In the genomic region with DNA sequence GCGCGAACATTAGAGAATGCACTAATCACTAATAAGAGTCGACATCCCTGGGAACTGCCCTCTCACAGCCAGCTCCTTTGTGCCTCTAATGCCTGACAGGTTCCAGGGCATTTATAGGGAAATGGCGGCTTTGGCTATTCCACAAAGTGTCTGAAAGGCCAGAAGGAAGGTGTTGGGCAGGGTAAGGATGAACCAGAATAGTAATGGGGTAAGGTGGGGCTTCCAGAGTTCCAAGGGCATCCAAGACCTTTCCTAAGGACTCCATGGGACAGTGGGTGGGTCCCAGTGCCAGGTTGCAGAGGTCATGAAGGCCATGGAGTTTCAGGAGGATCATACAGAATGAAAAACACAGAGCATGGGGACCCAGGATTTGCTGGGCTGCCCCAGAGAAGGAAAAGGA, we compare ENCODE assay signal across 18 mouse cellular contexts. TPM values are rescaled to one million over a fixed set of nuclear protein-coding genes. Genes with fewer than 3 reads are reported as not detected.
DNase-seq lines count a peak whose midpoint lies in the region; ATAC-seq lines count a peak whose summit lies in the region.
"Had no signal": no experiment of that assay in that cellular context is flagged by ENCODE, and none has a peak within 500 bp of the region (broad histone marks: within the 10 kb centered on the region; RNA-seq: fewer than 3 reads in every experiment).

No protein-coding gene starts in this region.

- WGBS in heart, embryonic 10.5 days: 65% methylated on average over 4 of the region's 4 CpGs
- WGBS in midbrain, embryonic 12.5 days: 55% methylated on average over 4 of the region's 4 CpGs
- WGBS in midbrain, embryonic 11.5 days: 55% methylated on average over 4 of the region's 4 CpGs
- 52% methylated on average over 4 of the region's 4 CpGs for WGBS in embryonic facial prominence, embryonic 12.5 days
- 65% methylated on average over 4 of the region's 4 CpGs for WGBS in limb, embryonic 12.5 days

- ATAC-seq in midbrain, embryonic 12.5 days (ENCODE audit: low FRiP score, low read depth): no peak
- no peak for ATAC-seq in midbrain, embryonic 11.5 days (ENCODE audit: low FRiP score)
- ATAC-seq in embryonic facial prominence, embryonic 12.5 days (ENCODE audit: insufficient number of reproducible peaks, insufficient read depth, low FRiP score, low TSS enrichment): no peak
- no peak for ATAC-seq in limb, embryonic 12.5 days (ENCODE audit: insufficient number of reproducible peaks, insufficient read depth, low FRiP score, low TSS enrichment, low read depth)
- ATAC-seq: midbrain, embryonic 15.5 days; Patski had no signal

- DNase-seq in heart, embryonic 10.5 days (ENCODE audit: low spot score): no peak
- no peak for DNase-seq in heart, postnatal 25 days (ENCODE audit: low spot score)
- no peak for DNase-seq in midbrain, embryonic 11.5 days (ENCODE audit: low spot score, missing footprints)
- DNase-seq in thymus, postnatal 36 days: no peak
- DNase-seq in left cerebral cortex, postnatal 14 days (ENCODE audit: low spot score in 2 of 2): no peak
- DNase-seq: adrenal gland, postnatal 10 days; heart, adult 18-20 months; kidney, postnatal 25 days; lung, postnatal 14 days; thymus, postnatal 25 days had no signal

- peaks cover 39% of the 10 kb centered on the region for H3K4me1 ChIP-seq in heart, embryonic 10.5 days
- peaks cover 32% of the 10 kb centered on the region for H3K4me1 ChIP-seq in midbrain, embryonic 12.5 days
- peaks cover 21% of the 10 kb centered on the region for H3K4me1 ChIP-seq in midbrain, embryonic 11.5 days (ENCODE audit: control insufficient read depth, insufficient read depth, low read length)
- H3K4me1 ChIP-seq in embryonic facial prominence, embryonic 12.5 days: peaks cover 28% of the 10 kb centered on the region
- peaks cover 25% of the 10 kb centered on the region for H3K4me1 ChIP-seq in limb, embryonic 12.5 days (replicated peaks)

- peaks cover 3% of the 10 kb centered on the region for H3K36me3 ChIP-seq in heart, embryonic 10.5 days
- H3K36me3 ChIP-seq in midbrain, embryonic 12.5 days: peaks cover 2% of the 10 kb centered on the region; the same call in 1 of the 2 replicates
- no peaks in the 10 kb centered on the region for H3K36me3 ChIP-seq in midbrain, embryonic 11.5 days (ENCODE audit: control insufficient read depth, insufficient read depth, low read length)
- no peaks in the 10 kb centered on the region for H3K36me3 ChIP-seq in embryonic facial prominence, embryonic 12.5 days
- peaks cover 3% of the 10 kb centered on the region; the same call in 1 of the 2 replicates for H3K36me3 ChIP-seq in limb, embryonic 12.5 days
- H3K36me3 ChIP-seq: midbrain, embryonic 15.5 days had no signal

- peak overlapping the region; percentile 48; the same call in 1 of the 2 replicates for H3K4me2 ChIP-seq in midbrain, embryonic 12.5 days (replicated peaks)
- no peak overlapping the region for H3K4me2 ChIP-seq in midbrain, embryonic 11.5 days
- H3K4me2 ChIP-seq in embryonic facial prominence, embryonic 12.5 days (replicated peaks): peak overlapping the region; percentile 46; the same call in 1 of the 2 replicates
- 0 out of 2 replicates have a peak overlapping the region, but pooled peaks have one; percentile 46 for H3K4me2 ChIP-seq in limb, embryonic 12.5 days

- H3K27ac ChIP-seq in heart, embryonic 10.5 days: no peak overlapping the region
- no peak overlapping the region for H3K27ac ChIP-seq in midbrain, embryonic 12.5 days (replicated peaks)
- H3K27ac ChIP-seq in midbrain, embryonic 11.5 days (ENCODE audit: low read depth, low read length): no peak overlapping the region
- no peak overlapping the region for H3K27ac ChIP-seq in embryonic facial prominence, embryonic 12.5 days
- no peak overlapping the region for H3K27ac ChIP-seq in limb, embryonic 12.5 days
- H3K27ac ChIP-seq: midbrain, embryonic 15.5 days had no signal

- no peaks in the 10 kb centered on the region for H3K9me3 ChIP-seq in heart, embryonic 10.5 days
- no peaks in the 10 kb centered on the region for H3K9me3 ChIP-seq in midbrain, embryonic 12.5 days
- H3K9me3 ChIP-seq in midbrain, embryonic 11.5 days (ENCODE audit: control insufficient read depth, low read length): no peaks in the 10 kb centered on the region
- no peaks in the 10 kb centered on the region for H3K9me3 ChIP-seq in embryonic facial prominence, embryonic 12.5 days
- H3K9me3 ChIP-seq in limb, embryonic 12.5 days: no peaks in the 10 kb centered on the region
- H3K9me3 ChIP-seq: midbrain, embryonic 15.5 days had no signal

- intact Hi-C loops in heart, postnatal 25 days (cut with DNase I): no loop called here
- intact Hi-C loops in left cerebral cortex, postnatal 14 days (cut with DNase I): loop anchor here (5.0 kb wide), 1 partner anchor 73 kb away; the partner anchor contains the start of gene 9430015G10Rik

- H3K27me3 ChIP-seq in heart, embryonic 10.5 days (ENCODE audit: insufficient read depth, poor library complexity, severe bottlenecking): peaks cover 28% of the 10 kb centered on the region
- peaks cover 27% of the 10 kb centered on the region for H3K27me3 ChIP-seq in midbrain, embryonic 12.5 days
- H3K27me3 ChIP-seq in midbrain, embryonic 11.5 days (ENCODE audit: control insufficient read depth, insufficient read depth, low read length): peaks cover 24% of the 10 kb centered on the region
- peaks cover 28% of the 10 kb centered on the region for H3K27me3 ChIP-seq in embryonic facial prominence, embryonic 12.5 days
- peaks cover 30% of the 10 kb centered on the region for H3K27me3 ChIP-seq in limb, embryonic 12.5 days
- H3K27me3 ChIP-seq: Patski had no signal

- H3K9ac ChIP-seq in midbrain, embryonic 12.5 days (replicated peaks): peak overlapping the region; percentile 28; the same call in 1 of the 2 replicates
- no peak overlapping the region for H3K9ac ChIP-seq in midbrain, embryonic 11.5 days (ENCODE audit: low read length)
- H3K9ac ChIP-seq in embryonic facial prominence, embryonic 12.5 days: no peak overlapping the region
- H3K9ac ChIP-seq in limb, embryonic 12.5 days (replicated peaks): no peak overlapping the region

- peak overlapping the region; percentile 44 for H3K4me3 ChIP-seq in heart, embryonic 10.5 days
- H3K4me3 ChIP-seq in midbrain, embryonic 12.5 days: 0 out of 2 replicates have a peak overlapping the region, but pooled peaks have one; percentile 31
- no peak overlapping the region for H3K4me3 ChIP-seq in midbrain, embryonic 11.5 days (ENCODE audit: low read depth, low read length)
- H3K4me3 ChIP-seq in embryonic facial prominence, embryonic 12.5 days: peak overlapping the region; percentile 26; the same call in 1 of the 2 replicates
- H3K4me3 ChIP-seq in limb, embryonic 12.5 days (replicated peaks): peak overlapping the region; percentile 15

RNA-seq across cellular contexts. Expression of gene Tnfrsf18, which starts 8.3 kb away (rescaled TPM):
- polyA plus RNA-seq in heart, embryonic 10.5 days (2016; fragmentation: Nextera tagmentation; extraction: Ambion mirVana): 1.4 and 1.7 TPM in 2 replicates
- under 1 TPM in 1 of 2 experiments, not detected in 1; 0.34 TPM for total RNA-seq in heart, postnatal 25 days (2021)
- 2.2 and 2.4 TPM in 2 replicates for polyA plus RNA-seq in midbrain, embryonic 12.5 days (2016; fragmentation: Nextera tagmentation; extraction: Ambion mirVana)
- 0.58 and 0.87 TPM in 2 replicates for polyA plus RNA-seq in midbrain, embryonic 11.5 days (2014; fragmentation: Nextera tagmentation; extraction: Ambion mirVana)
- 1.9 and 2.3 TPM in 2 replicates for polyA plus RNA-seq in embryonic facial prominence, embryonic 12.5 days (2016; fragmentation: Nextera tagmentation; extraction: Ambion mirVana)
- 1.8 and 1.9 TPM in 2 replicates for polyA plus RNA-seq in limb, embryonic 12.5 days (2016; fragmentation: Nextera tagmentation; extraction: Ambion mirVana)
- total RNA-seq in left cerebral cortex, postnatal 14 days (2021): under 1 TPM in 1 of 2 experiments, not detected in 1; 0.32 TPM
- total RNA-seq: layer of hippocampus, postnatal 14 days; liver, adult 2 months had no signal

RNA-seq across cellular contexts. Expression of gene Tnfrsf4, which starts 20.7 kb away (rescaled TPM):
- polyA plus RNA-seq in heart, embryonic 10.5 days (2016; fragmentation: Nextera tagmentation; extraction: Ambion mirVana): 0.28 and 1.0 TPM in 2 replicates
- under 1 TPM in 1 of 2 experiments, not detected in 1; 0.23 TPM for total RNA-seq in heart, postnatal 25 days (2021)
- polyA plus RNA-seq in midbrain, embryonic 12.5 days (2016; fragmentation: Nextera tagmentation; extraction: Ambion mirVana): 0.52 and 0.77 TPM in 2 replicates
- polyA plus RNA-seq in midbrain, embryonic 11.5 days (2014; fragmentation: Nextera tagmentation; extraction: Ambion mirVana): 0.41 and 1.1 TPM in 2 replicates
- 0.70 and 1.1 TPM in 2 replicates for polyA plus RNA-seq in embryonic facial prominence, embryonic 12.5 days (2016; fragmentation: Nextera tagmentation; extraction: Ambion mirVana)
- 0.84 and 0.92 TPM in 2 replicates for polyA plus RNA-seq in limb, embryonic 12.5 days (2016; fragmentation: Nextera tagmentation; extraction: Ambion mirVana)
- 1 to 10 TPM in 1 of 2 experiments, under 1 TPM in 1; 0.66 to 1.2 TPM for total RNA-seq in left cerebral cortex, postnatal 14 days (2021)

RNA-seq across cellular contexts. Expression of gene Ttll10, which starts 24.9 kb away (rescaled TPM):
- 0.19 and 0.38 TPM in 2 replicates for polyA plus RNA-seq in heart, embryonic 10.5 days (2016; fragmentation: Nextera tagmentation; extraction: Ambion mirVana)
- not detected for total RNA-seq in heart, postnatal 25 days (2021)
- not detected in 2 replicates for polyA plus RNA-seq in midbrain, embryonic 12.5 days (2016; fragmentation: Nextera tagmentation; extraction: Ambion mirVana)
- polyA plus RNA-seq in midbrain, embryonic 11.5 days (2014; fragmentation: Nextera tagmentation; extraction: Ambion mirVana): 0.15 TPM in 1 of 2 replicates, not detected in the other
- 1.0 and 1.5 TPM in 2 replicates for polyA plus RNA-seq in embryonic facial prominence, embryonic 12.5 days (2016; fragmentation: Nextera tagmentation; extraction: Ambion mirVana)
- 0.58 and 1.3 TPM in 2 replicates for polyA plus RNA-seq in limb, embryonic 12.5 days (2016; fragmentation: Nextera tagmentation; extraction: Ambion mirVana)
- total RNA-seq in left cerebral cortex, postnatal 14 days (2021): not detected
- polyA plus RNA-seq: C2C12; midbrain, embryonic 15.5 days had no signal

RNA-seq across cellular contexts. Expression of gene Sdf4, which starts 41.6 kb away (rescaled TPM):
- polyA plus RNA-seq in heart, embryonic 10.5 days (2016; fragmentation: Nextera tagmentation; extraction: Ambion mirVana): 139 and 148 TPM in 2 replicates
- 10 to 100 TPM; 77.3 to 81.8 TPM for total RNA-seq in heart, postnatal 25 days (2021)
- polyA plus RNA-seq in midbrain, embryonic 12.5 days (2016; fragmentation: Nextera tagmentation; extraction: Ambion mirVana): 120 and 130 TPM in 2 replicates
- polyA plus RNA-seq in midbrain, embryonic 11.5 days (2014; fragmentation: Nextera tagmentation; extraction: Ambion mirVana): 130 and 136 TPM in 2 replicates
- 141 and 143 TPM in 2 replicates for polyA plus RNA-seq in embryonic facial prominence, embryonic 12.5 days (2016; fragmentation: Nextera tagmentation; extraction: Ambion mirVana)
- 131 and 139 TPM in 2 replicates for polyA plus RNA-seq in limb, embryonic 12.5 days (2016; fragmentation: Nextera tagmentation; extraction: Ambion mirVana)
- 100 to 1,000 TPM; 150 to 157 TPM for total RNA-seq in left cerebral cortex, postnatal 14 days (2021)

RNA-seq across cellular contexts. Expression of gene B3galt6, which starts 41.9 kb away (rescaled TPM):
- polyA plus RNA-seq in heart, embryonic 10.5 days (2016; fragmentation: Nextera tagmentation; extraction: Ambion mirVana): 10.7 and 12.9 TPM in 2 replicates
- total RNA-seq in heart, postnatal 25 days (2021): 1 to 10 TPM; 2.4 to 2.7 TPM
- polyA plus RNA-seq in midbrain, embryonic 12.5 days (2016; fragmentation: Nextera tagmentation; extraction: Ambion mirVana): 19.1 and 23.0 TPM in 2 replicates
- 17.2 and 18.8 TPM in 2 replicates for polyA plus RNA-seq in midbrain, embryonic 11.5 days (2014; fragmentation: Nextera tagmentation; extraction: Ambion mirVana)
- polyA plus RNA-seq in embryonic facial prominence, embryonic 12.5 days (2016; fragmentation: Nextera tagmentation; extraction: Ambion mirVana): 18.4 and 20.3 TPM in 2 replicates
- 16.1 and 16.8 TPM in 2 replicates for polyA plus RNA-seq in limb, embryonic 12.5 days (2016; fragmentation: Nextera tagmentation; extraction: Ambion mirVana)
- total RNA-seq in left cerebral cortex, postnatal 14 days (2021): 10 to 100 TPM in 1 of 2 experiments, 1 to 10 TPM in 1; 9.6 to 10.6 TPM
